Mouse (Mus musculus) testis, adult 2 months (tissue): ENCODE measurements around the gene Gm11168. TPM values are rescaled to one million over a fixed set of nuclear protein-coding genes. Genes with fewer than 3 reads are reported as not detected.
"Not testable (repeated sequence)": the region's sequence is repeated elsewhere in the genome, so short reads cannot be mapped to it uniquely, and the experiment has no call there.

Experiments used
- H3K27ac ChIP-seq: fragments of 200-500 bp; 2 replicates; pipeline ENCODE4 v1.5.1; 2012; ENCODE audit warnings: low read depth, low read length; ENCODE audit not compliant: control insufficient read depth, insufficient read depth
- H3K27me3 ChIP-seq: fragments of 200-500 bp; 2 replicates; pipeline ENCODE4 v1.6.1; 2012; ENCODE audit warnings: mild to moderate bottlenecking, low read length, moderate library complexity; ENCODE audit not compliant: control insufficient read depth, insufficient read depth
- H3K36me3 ChIP-seq: fragments of 200-500 bp; 2 replicates; pipeline ENCODE4 v1.6.1; 2012; ENCODE audit warnings: mild to moderate bottlenecking, low read length; ENCODE audit not compliant: control insufficient read depth, insufficient read depth
- H3K4me1 ChIP-seq: fragments of 200-500 bp; 2 replicates; pipeline ENCODE4 v1.6.1; 2012; ENCODE audit warnings: low read length; ENCODE audit not compliant: control insufficient read depth, insufficient read depth
- H3K4me3 ChIP-seq: fragments of 200-500 bp; 2 replicates; pipeline ENCODE4 v1.5.1; 2012; ENCODE audit warnings: low read depth, mild to moderate bottlenecking, low read length, moderate library complexity, mixed read lengths; ENCODE audit not compliant: control insufficient read depth
- polyA plus RNA-seq: library from polyadenylated mRNA; depleted of rRNA; stranded (reverse); fragments of >200 nt; gene quantifications from 2 replicates; pipeline ENCODE4 v1.2.3, GENCODE M21; 2012; rRNA removed

Gm11168 gene
- polyA plus RNA-seq: not detected in 2 replicates

- not testable (repeated sequence) for H3K27me3 ChIP-seq, H3K4me3 ChIP-seq, H3K36me3 ChIP-seq, H3K4me1 ChIP-seq, H3K27ac ChIP-seq
Measured at GRCm38 (mm10) chr9:3002794-3003396, at the start of gene Gm11168. TSS of gene Gm11168 (plus strand) at chr9:3003346.

- not testable (repeated sequence) for H3K36me3 ChIP-seq, H3K4me3 ChIP-seq, H3K27me3 ChIP-seq, H3K27ac ChIP-seq, H3K4me1 ChIP-seq
Measured at GRCm38 (mm10) chr9:3000445-3000972, 2.6 kb upstream of the Gm11168 start, which contains the start of gene Gm10722. TSS of gene Gm10722 (plus strand) at chr9:3000922.

- not testable (repeated sequence) for H3K27ac ChIP-seq, H3K27me3 ChIP-seq, H3K4me1 ChIP-seq, H3K4me3 ChIP-seq, H3K36me3 ChIP-seq
Measured at GRCm38 (mm10) chr9:3001006-3001405, 2.1 kb upstream of the Gm11168 start.

GRCm38 (mm10) chr9:3001948-3002659, 1.0 kb upstream of the Gm11168 start:
- not testable (repeated sequence) for H3K4me3 ChIP-seq, H3K4me1 ChIP-seq, H3K27me3 ChIP-seq, H3K27ac ChIP-seq, H3K36me3 ChIP-seq

- not testable (repeated sequence) for H3K4me3 ChIP-seq, H3K36me3 ChIP-seq, H3K4me1 ChIP-seq, H3K27me3 ChIP-seq, H3K27ac ChIP-seq
Measured at GRCm38 (mm10) chr9:3006179-3006578, 3.0 kb downstream of the Gm11168 start.

GRCm38 (mm10) chr9:3006636-3007035, 3.5 kb downstream of the Gm11168 start:
- not testable (repeated sequence) for H3K36me3 ChIP-seq, H3K27ac ChIP-seq, H3K27me3 ChIP-seq, H3K4me1 ChIP-seq, H3K4me3 ChIP-seq

GRCm38 (mm10) chr9:3007272-3007671, 4.1 kb downstream of the Gm11168 start:
- not testable (repeated sequence) for H3K27ac ChIP-seq, H3K27me3 ChIP-seq, H3K36me3 ChIP-seq

GRCm38 (mm10) chr9:3009331-3009730, 6.2 kb downstream of the Gm11168 start:
- not testable (repeated sequence) for H3K4me1 ChIP-seq, H3K36me3 ChIP-seq, H3K4me3 ChIP-seq

More at GRCm38 (mm10) chr9:3007272-3007671, 4.1 kb downstream of the Gm11168 start:
- H3K4me1 ChIP-seq, H3K4me3 ChIP-seq: not testable (repeated sequence)

GRCm38 (mm10) chr9:3012054-3012621, 9.0 kb downstream of the Gm11168 start:
- not testable (repeated sequence) for H3K4me3 ChIP-seq, H3K27me3 ChIP-seq, H3K4me1 ChIP-seq, H3K27ac ChIP-seq, H3K36me3 ChIP-seq

More at GRCm38 (mm10) chr9:3009331-3009730, 6.2 kb downstream of the Gm11168 start:
- not testable (repeated sequence) for H3K27ac ChIP-seq, H3K27me3 ChIP-seq

- H3K4me1 ChIP-seq, H3K27ac ChIP-seq, H3K27me3 ChIP-seq, H3K4me3 ChIP-seq, H3K36me3 ChIP-seq: not testable (repeated sequence)
Measured at GRCm38 (mm10) chr9:3012733-3013279, 9.7 kb downstream of the Gm11168 start, which contains the start of gene Gm10721. TSS of gene Gm10721 (plus strand) at chr9:3013140.

GRCm38 (mm10) chr9:3015354-3015753, 12.2 kb downstream of the Gm11168 start, which contains the start of gene Gm10720:
TSS of gene Gm10720 (plus strand) at chr9:3015654.
- H3K4me1 ChIP-seq, H3K4me3 ChIP-seq, H3K27me3 ChIP-seq, H3K27ac ChIP-seq, H3K36me3 ChIP-seq: not testable (repeated sequence)
